Mouse (Mus musculus) kidney, postnatal 14 days (tissue): ENCODE data around the gene Aqp8.
A peak's percentile ranks its signal among the peaks of the same experiment; 100 is the strongest.

Source experiments
- DNase-seq: peaks from one replicate; pipeline ENCODE4 v3.0.0; 2022; ENCODE audit warnings: mixed read lengths

Aqp8 gene

DNA sequence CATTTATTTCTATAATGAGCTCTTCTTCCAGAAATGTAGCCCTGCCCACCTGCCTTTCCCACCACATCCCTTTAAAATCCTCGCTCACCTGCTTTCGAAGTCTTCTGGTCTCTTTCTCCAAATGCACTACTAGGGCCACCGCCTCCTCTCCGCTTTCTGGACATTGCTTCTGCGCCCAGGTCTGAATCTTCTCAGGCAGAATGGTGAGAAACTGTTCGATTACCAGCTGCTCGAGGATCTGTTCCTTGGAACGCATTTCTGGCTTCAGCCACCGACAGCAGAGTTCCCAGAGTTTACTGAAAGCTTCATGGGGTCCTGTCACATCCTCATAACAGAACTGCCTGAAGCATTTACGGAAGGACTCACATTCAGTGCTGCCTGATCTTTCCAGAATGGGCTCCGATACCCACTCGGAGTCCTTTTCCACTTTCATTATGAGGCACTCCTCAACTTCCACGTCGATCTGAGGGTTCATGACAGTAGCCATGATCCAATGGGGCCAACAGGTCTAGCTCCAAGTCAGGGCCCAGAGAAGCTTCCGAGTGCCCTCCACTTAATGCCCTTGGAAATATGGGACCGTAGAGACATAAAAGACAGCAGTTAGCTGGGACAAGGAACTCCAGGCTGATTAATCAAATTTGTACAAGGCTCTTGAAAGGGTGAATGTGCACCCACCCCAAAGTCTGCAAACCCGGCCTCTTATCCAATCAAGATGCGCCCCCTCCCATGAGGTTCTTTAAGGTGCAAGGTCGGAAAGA lies 37.6 kb downstream of the Aqp8 start:
- no peak for DNase-seq

DNA sequence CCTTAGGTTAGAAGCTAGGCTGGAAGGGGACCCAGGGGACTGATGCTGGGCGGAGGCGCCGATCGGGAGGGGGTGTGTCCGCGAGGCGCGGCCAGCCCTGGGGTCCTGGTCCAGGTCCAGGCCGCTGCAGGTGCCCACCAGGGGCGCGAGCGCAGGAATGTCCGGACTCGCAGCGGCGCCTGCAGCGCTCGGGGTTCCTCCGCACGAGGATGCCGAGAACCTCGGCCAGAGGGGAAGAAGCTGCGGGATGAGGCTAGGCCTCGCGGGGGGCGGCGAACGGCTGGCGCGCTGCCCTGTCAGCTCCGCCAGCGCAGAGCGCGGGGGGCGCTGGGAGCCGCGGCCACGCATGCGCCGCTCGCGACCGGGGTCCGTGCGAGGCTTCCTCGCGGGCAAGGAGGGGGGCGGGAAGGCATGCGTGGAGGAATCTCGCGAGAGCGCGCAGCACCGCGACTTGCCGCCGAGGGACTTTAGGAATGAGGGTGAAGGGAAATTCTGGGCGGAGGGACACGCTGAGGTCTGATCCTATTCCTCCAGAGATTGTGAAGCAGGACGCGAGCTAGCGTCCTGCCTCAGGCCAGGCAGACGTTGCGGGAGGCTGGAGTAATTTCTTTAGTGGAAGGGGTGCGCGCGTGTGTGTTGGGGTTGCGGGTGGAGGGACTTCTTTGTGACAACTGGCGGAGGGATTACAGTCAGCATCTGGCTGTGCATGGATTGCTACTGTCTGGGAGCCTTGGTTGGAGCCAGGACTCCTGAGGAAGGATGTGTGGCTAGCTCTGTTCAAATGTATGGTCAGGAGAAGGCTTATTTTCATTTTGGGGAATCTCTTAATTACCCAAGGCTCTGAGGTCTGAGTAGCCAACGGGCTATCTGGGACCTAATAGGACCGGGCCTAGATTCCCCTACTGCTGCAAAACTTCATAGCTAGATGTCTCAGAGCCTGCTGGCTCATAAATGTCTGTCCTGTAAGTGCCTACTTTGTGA lies 38.4 kb downstream of the Aqp8 start, which contains the start of gene Zkscan2:
Gene Zkscan2 (minus strand): TSS at position 211 of the 981 bp plus-strand sequence.
- peak; percentile 83 for DNase-seq

DNA sequence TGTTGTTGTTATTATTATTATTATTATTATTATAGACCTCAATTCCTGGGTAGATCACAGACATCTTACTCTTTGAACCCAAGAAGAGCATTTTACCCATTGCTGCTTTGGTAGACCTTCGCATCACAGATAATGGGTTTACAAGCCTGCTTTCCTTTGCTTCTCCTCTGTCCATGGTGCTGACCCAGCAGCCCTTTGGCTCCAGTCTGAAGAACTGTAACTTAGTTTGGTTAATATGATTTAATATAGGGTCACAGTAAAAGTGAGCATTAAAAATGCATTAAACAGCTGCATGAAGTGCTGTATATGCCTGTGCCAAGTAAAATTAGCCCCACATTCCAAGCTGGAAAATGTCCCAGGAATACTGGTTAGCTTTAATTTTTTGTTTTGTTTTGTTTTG lies 41.3 kb downstream of the Aqp8 start:
- peak; percentile 68 for DNase-seq

DNA sequence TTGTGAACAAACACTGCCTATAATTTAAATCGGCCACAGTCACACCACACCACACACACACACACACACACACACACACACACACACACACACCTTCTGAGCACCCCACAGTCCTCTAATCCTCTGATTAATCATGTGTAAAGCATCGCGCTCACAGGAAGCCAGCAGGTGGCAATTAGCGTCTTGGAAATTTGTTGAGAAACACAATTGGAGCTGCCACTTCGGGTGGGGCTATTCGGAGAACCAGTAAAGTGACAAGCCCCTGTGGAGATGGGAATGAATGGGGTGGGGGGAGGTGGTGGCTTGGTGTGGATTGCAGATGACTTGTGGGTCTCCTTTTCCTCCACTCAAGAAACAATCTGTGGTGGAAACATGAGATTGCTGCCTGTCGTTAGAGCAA lies 45.9 kb downstream of the Aqp8 start:
- DNase-seq: no peak
